Mouse (Mus musculus): ENCODE results near the gene Smyd3. TPM values are rescaled to one million over a fixed set of nuclear protein-coding genes. Genes with fewer than 3 reads are reported as not detected.
A peak's percentile ranks its signal among the peaks of the same experiment; 100 is the strongest.
"Not testable (repeated sequence)": the region's sequence is repeated elsewhere in the genome, so short reads cannot be mapped to it uniquely, and the experiment has no call there.

The Smyd3 gene
- polyA plus RNA-seq, 1 experiment from 2014 or later, result 12.6 TPM

GRCm38 (mm10) chr1:179545768-179546550, 28.1 kb upstream of the Smyd3 start, which contains the start of the genes Tfb2m and Cnst:
TSS of gene Tfb2m (minus strand) at chr1:179546267.
TSS of gene Cnst (plus strand) at chr1:179546370.
- Histone ChIP-seq H3K4me2 (peak within 1 kb of the TSS; percentile 84), H3K9ac (ENCODE audit: low read depth, low read length) (peak within 1 kb of the TSS; percentile 75), H3K27ac (ENCODE audit: low read depth, low read length) (peak within 1 kb of the TSS; percentile 89), H3K4me3 (ENCODE audit: low read depth, low read length) (peak within 1 kb of the TSS; percentile 75), H3K4me1 (ENCODE audit: control insufficient read depth, insufficient read depth, low read length) (peaks cover 12% of the 10 kb centered on the region)
- H3K36me3 ChIP-seq (ENCODE audit: control insufficient read depth, insufficient read depth, low read length); H3K9me3 ChIP-seq (replicated peaks; ENCODE audit: control insufficient read depth, low read length); H3K27me3 ChIP-seq (ENCODE audit: control insufficient read depth, insufficient read depth, low read length): not testable (repeated sequence)
- WGBS (ENCODE audit: insufficient replicate concordance), result under 1% methylated on average over 69 of the region's 69 CpGs
- peak; percentile 99 for ATAC-seq (replicated peaks; ENCODE audit: insufficient number of reproducible peaks, low FRiP score, low TSS enrichment)

- Histone ChIP-seq H3K9ac (ENCODE audit: low read depth, low read length) (no peak overlapping the region), H3K27me3 (ENCODE audit: control insufficient read depth, insufficient read depth, low read length) (no peaks in the 10 kb centered on the region), H3K4me2 (no peak overlapping the region), H3K4me3 (ENCODE audit: low read depth, low read length) (no peak overlapping the region), H3K4me1 (ENCODE audit: control insufficient read depth, insufficient read depth, low read length) (peaks cover 6% of the 10 kb centered on the region), H3K36me3 (ENCODE audit: control insufficient read depth, insufficient read depth, low read length) (peaks cover 2% of the 10 kb centered on the region; the same call in 1 of the 2 replicates), H3K9me3 (replicated peaks; ENCODE audit: control insufficient read depth, low read length) (no peaks in the 10 kb centered on the region), H3K27ac (ENCODE audit: low read depth, low read length) (no peak overlapping the region)
- 59% methylated on average over 3 of the region's 3 CpGs for WGBS (ENCODE audit: insufficient replicate concordance)
- no peak for ATAC-seq (replicated peaks; ENCODE audit: insufficient number of reproducible peaks, low FRiP score, low TSS enrichment)
Observed at GRCm38 (mm10) chr1:179541502-179541901, 23.7 kb upstream of the Smyd3 start.

- Histone ChIP-seq H3K36me3 (ENCODE audit: control insufficient read depth, insufficient read depth, low read length) (peaks cover 2% of the 10 kb centered on the region; the same call in 1 of the 2 replicates), H3K9me3 (replicated peaks; ENCODE audit: control insufficient read depth, low read length) (no peaks in the 10 kb centered on the region), H3K4me3 (ENCODE audit: low read depth, low read length) (no peak overlapping the region), H3K9ac (ENCODE audit: low read depth, low read length) (no peak overlapping the region), H3K4me2 (no peak overlapping the region), H3K27ac (ENCODE audit: low read depth, low read length) (no peak overlapping the region), H3K4me1 (ENCODE audit: control insufficient read depth, insufficient read depth, low read length) (no peaks in the 10 kb centered on the region; the same call in 1 of the 2 replicates), H3K27me3 (ENCODE audit: control insufficient read depth, insufficient read depth, low read length) (no peaks in the 10 kb centered on the region)
- no peak for ATAC-seq (replicated peaks; ENCODE audit: insufficient number of reproducible peaks, low FRiP score, low TSS enrichment)
- WGBS (ENCODE audit: insufficient replicate concordance), result 92% methylated on average over 3 of the region's 3 CpGs
Observed at GRCm38 (mm10) chr1:179539887-179540286, 22.0 kb upstream of the Smyd3 start.

GRCm38 (mm10) chr1:179539054-179539453, 21.2 kb upstream of the Smyd3 start:
- no peak overlapping the region for H3K9ac ChIP-seq (ENCODE audit: low read depth, low read length)
- no peak overlapping the region for H3K4me3 ChIP-seq (ENCODE audit: low read depth, low read length)
- no peaks in the 10 kb centered on the region for H3K4me1 ChIP-seq (ENCODE audit: control insufficient read depth, insufficient read depth, low read length)
- no peaks in the 10 kb centered on the region for H3K9me3 ChIP-seq (replicated peaks; ENCODE audit: control insufficient read depth, low read length)
- ATAC-seq (replicated peaks; ENCODE audit: insufficient number of reproducible peaks, low FRiP score, low TSS enrichment), result no peak
- H3K4me2 ChIP-seq, result no peak overlapping the region
- no peaks in the 10 kb centered on the region for H3K27me3 ChIP-seq (ENCODE audit: control insufficient read depth, insufficient read depth, low read length)
- no peak overlapping the region for H3K27ac ChIP-seq (ENCODE audit: low read depth, low read length)
- peaks cover 2% of the 10 kb centered on the region; the same call in 1 of the 2 replicates for H3K36me3 ChIP-seq (ENCODE audit: control insufficient read depth, insufficient read depth, low read length)
- 90% methylated on average over 3 of the region's 3 CpGs for WGBS (ENCODE audit: insufficient replicate concordance)

GRCm38 (mm10) chr1:179519901-179520300, 2.1 kb upstream of the Smyd3 start:
- Histone ChIP-seq H3K4me2 (no peak overlapping the region), H3K36me3 (ENCODE audit: control insufficient read depth, insufficient read depth, low read length) (no peaks in the 10 kb centered on the region), H3K4me3 (ENCODE audit: low read depth, low read length) (no peak overlapping the region), H3K27ac (ENCODE audit: low read depth, low read length) (no peak overlapping the region), H3K27me3 (ENCODE audit: control insufficient read depth, insufficient read depth, low read length) (no peaks in the 10 kb centered on the region), H3K4me1 (ENCODE audit: control insufficient read depth, insufficient read depth, low read length) (no peaks in the 10 kb centered on the region), H3K9ac (ENCODE audit: low read depth, low read length) (no peak overlapping the region), H3K9me3 (replicated peaks; ENCODE audit: control insufficient read depth, low read length) (no peaks in the 10 kb centered on the region)
- 76% methylated on average over 3 of the region's 3 CpGs for WGBS (ENCODE audit: insufficient replicate concordance)
- ATAC-seq (replicated peaks; ENCODE audit: insufficient number of reproducible peaks, low FRiP score, low TSS enrichment), result no peak

- H3K36me3 ChIP-seq (ENCODE audit: control insufficient read depth, insufficient read depth, low read length), result no peaks in the 10 kb centered on the region
- WGBS (ENCODE audit: insufficient replicate concordance), result 1% methylated on average over 21 of the region's 21 CpGs
Observed at GRCm38 (mm10) chr1:179516941-179517712, 714 bp downstream of the Smyd3 start.

GRCm38 (mm10) chr1:179511895-179512294, 5.9 kb downstream of the Smyd3 start:
- Histone ChIP-seq H3K9ac (ENCODE audit: low read depth, low read length) (no peak overlapping the region), H3K9me3 (replicated peaks; ENCODE audit: control insufficient read depth, low read length) (no peaks in the 10 kb centered on the region), H3K4me3 (ENCODE audit: low read depth, low read length) (no peak overlapping the region), H3K36me3 (ENCODE audit: control insufficient read depth, insufficient read depth, low read length) (no peaks in the 10 kb centered on the region), H3K4me2 (no peak overlapping the region), H3K4me1 (ENCODE audit: control insufficient read depth, insufficient read depth, low read length) (no peaks in the 10 kb centered on the region), H3K27me3 (ENCODE audit: control insufficient read depth, insufficient read depth, low read length) (no peaks in the 10 kb centered on the region), H3K27ac (ENCODE audit: low read depth, low read length) (no peak overlapping the region)
- WGBS (ENCODE audit: insufficient replicate concordance), result 79% methylated on average over 7 of the region's 7 CpGs
- ATAC-seq (replicated peaks; ENCODE audit: insufficient number of reproducible peaks, low FRiP score, low TSS enrichment), result no peak

More at GRCm38 (mm10) chr1:179516941-179517712, 714 bp downstream of the Smyd3 start:
- ATAC-seq (replicated peaks; ENCODE audit: insufficient number of reproducible peaks, low FRiP score, low TSS enrichment), result peak; percentile 67
- peak overlapping the region; percentile 99 for H3K4me2 ChIP-seq
- H3K27me3 ChIP-seq (ENCODE audit: control insufficient read depth, insufficient read depth, low read length), result no peaks in the 10 kb centered on the region
- H3K4me3 ChIP-seq (ENCODE audit: low read depth, low read length), result peak overlapping the region; percentile 88
- peak overlapping the region; percentile 22; the same call in 1 of the 2 replicates for H3K27ac ChIP-seq (ENCODE audit: low read depth, low read length)
- H3K9ac ChIP-seq (ENCODE audit: low read depth, low read length), result peak overlapping the region; percentile 79
- H3K4me1 ChIP-seq (ENCODE audit: control insufficient read depth, insufficient read depth, low read length), result no peaks in the 10 kb centered on the region
- H3K9me3 ChIP-seq (replicated peaks; ENCODE audit: control insufficient read depth, low read length), result no peaks in the 10 kb centered on the region

GRCm38 (mm10) chr1:179510546-179511340, 7.1 kb downstream of the Smyd3 start:
- Histone ChIP-seq H3K27me3 (ENCODE audit: control insufficient read depth, insufficient read depth, low read length) (no peaks in the 10 kb centered on the region), H3K36me3 (ENCODE audit: control insufficient read depth, insufficient read depth, low read length) (no peaks in the 10 kb centered on the region), H3K4me3 (ENCODE audit: low read depth, low read length) (no peak overlapping the region), H3K4me1 (ENCODE audit: control insufficient read depth, insufficient read depth, low read length) (no peaks in the 10 kb centered on the region), H3K27ac (ENCODE audit: low read depth, low read length) (no peak overlapping the region), H3K9ac (ENCODE audit: low read depth, low read length) (no peak overlapping the region), H3K4me2 (no peak overlapping the region), H3K9me3 (replicated peaks; ENCODE audit: control insufficient read depth, low read length) (no peaks in the 10 kb centered on the region)
- no peak for ATAC-seq (replicated peaks; ENCODE audit: insufficient number of reproducible peaks, low FRiP score, low TSS enrichment)
- WGBS (ENCODE audit: insufficient replicate concordance), result 73% methylated on average over 13 of the region's 13 CpGs

Data from heart, embryonic 11.5 days (tissue).